Comparison of ENCODE assay signal across 19 mouse cellular contexts in the genomic region with DNA sequence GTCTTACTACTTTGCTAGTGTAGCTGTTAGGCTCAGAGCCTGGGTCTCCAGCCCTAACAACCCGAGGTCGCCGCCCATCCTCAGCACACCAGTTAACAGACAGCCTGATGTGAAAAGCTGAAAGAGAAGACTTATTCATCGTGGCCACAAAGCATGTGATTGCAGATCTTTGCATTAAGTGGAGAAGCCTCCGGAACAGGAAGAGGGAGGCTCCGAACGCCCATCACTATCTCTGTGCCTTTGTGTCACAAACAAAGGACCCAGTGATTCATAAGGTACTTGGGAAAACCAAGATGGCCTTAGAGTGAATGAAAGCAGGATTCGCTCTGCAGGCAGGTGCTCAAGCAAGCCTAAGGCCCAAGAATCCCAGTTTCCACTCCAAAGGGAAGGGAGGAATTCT. TPM values are rescaled to one million over a fixed set of nuclear protein-coding genes. Genes with fewer than 3 reads are reported as not detected.
"Had no signal": no experiment of that assay in that cellular context is flagged by ENCODE, and none has a peak within 500 bp of the region (broad histone marks: within the 10 kb centered on the region; RNA-seq: fewer than 3 reads in every experiment).

No protein-coding gene starts in this region.

- H3K9ac ChIP-seq: intestine, embryonic 15.5 days; limb, embryonic 12.5 days; liver, embryonic 13.5 days; liver, postnatal 0 days; midbrain, embryonic 15.5 days; neural tube, embryonic 13.5 days had no signal

- ATAC-seq: intestine, embryonic 15.5 days; liver, postnatal 0 days; midbrain, embryonic 15.5 days had no signal

- H3K4me1 ChIP-seq: midbrain, embryonic 15.5 days; neural tube, embryonic 13.5 days had no signal

- H3K9me3 ChIP-seq: intestine, embryonic 15.5 days; limb, embryonic 12.5 days; liver, embryonic 13.5 days; midbrain, embryonic 15.5 days; neural tube, embryonic 13.5 days had no signal

- H3K4me2 ChIP-seq: intestine, embryonic 15.5 days; limb, embryonic 12.5 days; liver, embryonic 13.5 days; midbrain, embryonic 11.5 days; midbrain, embryonic 15.5 days; neural tube, embryonic 13.5 days had no signal

- DNase-seq: kidney, adult 18-20 months; kidney, postnatal 10 days; kidney, postnatal 4 days; liver; liver, embryonic 13.5 days; liver, postnatal 0 days; retina, postnatal 1 day; right cerebral cortex, postnatal 25 days; thymus, adult 18-20 months; thymus, postnatal 14 days had no signal

- H3K27me3 ChIP-seq: intestine, embryonic 15.5 days; limb, embryonic 12.5 days; liver, embryonic 13.5 days; midbrain, embryonic 15.5 days; neural tube, embryonic 13.5 days had no signal

- H3K27ac ChIP-seq: layer of hippocampus, adult 2 months; limb, embryonic 12.5 days; liver, embryonic 13.5 days; macrophage; midbrain, embryonic 15.5 days; neural tube, embryonic 13.5 days had no signal

- H3K4me3 ChIP-seq: intestine, embryonic 15.5 days; layer of hippocampus, adult 2 months; limb, embryonic 12.5 days; liver, embryonic 13.5 days; megakaryocyte, embryonic 14.5 days; midbrain, embryonic 15.5 days; neural tube, embryonic 13.5 days had no signal

- H3K36me3 ChIP-seq: intestine, embryonic 15.5 days; limb, embryonic 12.5 days; liver, embryonic 13.5 days; midbrain, embryonic 15.5 days; neural tube, embryonic 13.5 days had no signal

RNA-seq across cellular contexts. Expression of a gene that starts 26.7 kb away (rescaled TPM):
- total RNA-seq: layer of hippocampus, adult 2 months; left cerebral cortex, postnatal 36 days had no signal
- polyA plus RNA-seq: macrophage had no signal
